Mouse (Mus musculus): ENCODE measurements around the gene Hcn4. TPM values are rescaled to one million over a fixed set of nuclear protein-coding genes. Genes with fewer than 3 reads are reported as not detected.

Hcn4 gene
- polyA plus RNA-seq, 1 experiment = 0.67 TPM

GRCm38 (mm10) chr9:58811171-58811570 is 12.0 kb upstream of the Hcn4 start:
- 67% methylated on average over 3 of the region's 3 CpGs for WGBS
- H3K4me1 ChIP-seq (ENCODE audit: control insufficient read depth, insufficient read depth, low read length) = no peaks in the 10 kb centered on the region; the same call in 1 of the 2 replicates
- DNase-seq = no peak
- H3K4me3 ChIP-seq (replicated peaks; ENCODE audit: extremely low read depth, low read depth, low read length) = no peak overlapping the region
- TF ChIP-seq CTCF (IDR thresholded peaks at IDR 0.05; ENCODE audit: insufficient read depth, low read length) (no peak), POLR2A (IDR thresholded peaks at IDR 0.05; ENCODE audit: borderline replicate concordance, extremely low read depth, low read depth, low read length) (no peak)

- H3K4me1 ChIP-seq (ENCODE audit: control insufficient read depth, insufficient read depth, low read length) = no peaks in the 10 kb centered on the region; the same call in 1 of the 2 replicates
- DNase-seq = no peak
- TF ChIP-seq POLR2A (IDR thresholded peaks at IDR 0.05; ENCODE audit: borderline replicate concordance, extremely low read depth, low read depth, low read length) (no peak), CTCF (IDR thresholded peaks at IDR 0.05; ENCODE audit: insufficient read depth, low read length) (no peak)
- WGBS = 52% methylated on average over 15 of the region's 15 CpGs
- H3K4me3 ChIP-seq (replicated peaks; ENCODE audit: extremely low read depth, low read depth, low read length) = no peak overlapping the region
These were observed 7.5 kb upstream of the Hcn4 start for GRCm38 (mm10) chr9:58815552-58816260.

GRCm38 (mm10) chr9:58816458-58816857 is 6.8 kb upstream of the Hcn4 start:
- no peak overlapping the region for H3K4me3 ChIP-seq (replicated peaks; ENCODE audit: extremely low read depth, low read depth, low read length)
- DNase-seq = no peak
- TF ChIP-seq POLR2A (IDR thresholded peaks at IDR 0.05; ENCODE audit: borderline replicate concordance, extremely low read depth, low read depth, low read length) = no peak
- TF ChIP-seq CTCF (IDR thresholded peaks at IDR 0.05; ENCODE audit: insufficient read depth, low read length) = no peak
- WGBS = 47% methylated on average over 9 of the region's 9 CpGs
- H3K4me1 ChIP-seq (ENCODE audit: control insufficient read depth, insufficient read depth, low read length) = no peaks in the 10 kb centered on the region; the same call in 1 of the 2 replicates

GRCm38 (mm10) chr9:58817676-58818075 is 5.5 kb upstream of the Hcn4 start:
- H3K4me3 ChIP-seq (replicated peaks; ENCODE audit: extremely low read depth, low read depth, low read length) = no peak overlapping the region
- H3K4me1 ChIP-seq (ENCODE audit: control insufficient read depth, insufficient read depth, low read length) = no peaks in the 10 kb centered on the region; the same call in 1 of the 2 replicates
- no peak for DNase-seq
- WGBS = 34% methylated on average over 3 of the region's 3 CpGs
- TF ChIP-seq CTCF (IDR thresholded peaks at IDR 0.05; ENCODE audit: insufficient read depth, low read length) (no peak), POLR2A (IDR thresholded peaks at IDR 0.05; ENCODE audit: borderline replicate concordance, extremely low read depth, low read depth, low read length) (no peak)

DNA sequence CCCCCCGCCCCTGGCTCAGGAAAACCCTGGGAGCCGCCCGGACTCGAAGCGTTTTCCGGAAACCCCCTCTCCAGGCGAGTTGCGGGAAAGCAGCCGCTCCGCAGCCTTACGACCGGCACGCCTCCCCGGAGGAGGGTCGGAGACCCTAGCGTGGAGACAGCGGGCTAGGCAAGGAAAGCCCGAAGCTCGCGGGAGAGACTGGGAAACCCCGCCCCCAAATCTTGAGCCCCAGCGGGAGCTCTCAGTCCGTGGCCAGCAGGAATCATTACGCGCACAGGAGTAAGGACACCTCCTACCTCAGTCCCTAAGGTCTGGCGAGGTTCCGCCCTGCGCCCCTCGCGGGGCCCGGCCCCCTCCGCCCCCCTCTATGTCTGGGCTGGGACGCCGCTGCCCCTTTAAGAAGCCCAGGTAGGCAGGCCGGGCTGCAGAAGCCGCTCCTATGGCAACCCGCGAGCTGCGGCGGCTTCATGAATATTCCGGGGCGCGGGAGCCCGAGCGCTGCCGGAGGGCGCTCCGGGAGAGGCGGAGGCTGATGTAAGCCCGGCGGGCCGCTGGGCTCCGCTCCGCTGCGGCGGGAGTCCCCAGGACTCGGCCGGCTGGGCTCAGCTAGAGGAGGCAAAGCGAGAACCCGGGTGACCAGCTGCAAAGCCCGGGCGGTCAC is 651 bp upstream of the Hcn4 start:
- WGBS = under 1% methylated on average over 62 of the region's 62 CpGs
- TF ChIP-seq CTCF (IDR thresholded peaks at IDR 0.05; ENCODE audit: insufficient read depth, low read length) (no peak), POLR2A (IDR thresholded peaks at IDR 0.05; ENCODE audit: borderline replicate concordance, extremely low read depth, low read depth, low read length) (no peak)
- DNase-seq = peak; percentile 21
- Histone ChIP-seq H3K4me1 (ENCODE audit: control insufficient read depth, insufficient read depth, low read length) (no peaks in the 10 kb centered on the region), H3K4me3 (replicated peaks; ENCODE audit: extremely low read depth, low read depth, low read length) (peak overlapping the region; percentile 37)

DNA sequence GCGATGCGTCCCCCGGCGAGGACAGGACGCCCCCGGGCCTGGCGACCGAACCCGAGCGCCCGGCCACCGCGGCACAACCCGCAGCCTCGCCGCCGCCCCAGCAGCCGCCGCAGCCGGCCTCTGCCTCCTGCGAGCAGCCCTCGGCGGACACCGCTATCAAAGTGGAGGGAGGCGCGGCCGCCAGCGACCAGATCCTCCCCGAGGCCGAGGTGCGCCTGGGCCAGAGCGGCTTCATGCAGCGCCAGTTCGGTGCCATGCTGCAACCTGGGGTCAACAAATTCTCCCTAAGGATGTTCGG is 655 bp downstream of the Hcn4 start:
- TF ChIP-seq CTCF (IDR thresholded peaks at IDR 0.05; ENCODE audit: insufficient read depth, low read length) (no peak), POLR2A (IDR thresholded peaks at IDR 0.05; ENCODE audit: borderline replicate concordance, extremely low read depth, low read depth, low read length) (no peak)
- Histone ChIP-seq H3K4me1 (ENCODE audit: control insufficient read depth, insufficient read depth, low read length) (no peaks in the 10 kb centered on the region), H3K4me3 (replicated peaks; ENCODE audit: extremely low read depth, low read depth, low read length) (no peak overlapping the region)
- WGBS = 5% methylated on average over 21 of the region's 35 CpGs
- DNase-seq = no peak

DNA sequence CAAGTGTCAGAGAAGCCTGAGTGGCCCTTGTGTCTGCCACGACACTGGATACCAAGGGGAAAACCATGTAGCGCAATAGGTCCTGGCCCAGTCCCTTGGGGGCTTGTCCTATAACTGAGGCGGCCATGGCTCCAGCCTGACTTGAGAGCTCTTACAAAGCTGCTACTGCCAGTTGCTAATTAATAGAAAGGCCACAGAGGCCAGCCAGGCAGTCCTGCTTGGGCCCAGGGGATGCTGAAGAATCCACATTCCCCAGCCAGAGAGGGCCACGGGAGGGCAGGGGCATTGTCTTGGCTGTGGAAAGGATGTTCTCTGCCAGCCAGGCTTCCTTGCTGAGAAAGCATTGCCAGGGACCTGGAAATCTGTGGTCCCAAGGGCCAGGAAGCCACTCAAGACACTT is 6.4 kb downstream of the Hcn4 start:
- TF ChIP-seq CTCF (IDR thresholded peaks at IDR 0.05; ENCODE audit: insufficient read depth, low read length) = no peak
- WGBS = 75% methylated on average over 4 of the region's 4 CpGs
- no peak for DNase-seq
- Histone ChIP-seq H3K4me3 (replicated peaks; ENCODE audit: extremely low read depth, low read depth, low read length) (no peak overlapping the region), H3K4me1 (ENCODE audit: control insufficient read depth, insufficient read depth, low read length) (no peaks in the 10 kb centered on the region)

DNA sequence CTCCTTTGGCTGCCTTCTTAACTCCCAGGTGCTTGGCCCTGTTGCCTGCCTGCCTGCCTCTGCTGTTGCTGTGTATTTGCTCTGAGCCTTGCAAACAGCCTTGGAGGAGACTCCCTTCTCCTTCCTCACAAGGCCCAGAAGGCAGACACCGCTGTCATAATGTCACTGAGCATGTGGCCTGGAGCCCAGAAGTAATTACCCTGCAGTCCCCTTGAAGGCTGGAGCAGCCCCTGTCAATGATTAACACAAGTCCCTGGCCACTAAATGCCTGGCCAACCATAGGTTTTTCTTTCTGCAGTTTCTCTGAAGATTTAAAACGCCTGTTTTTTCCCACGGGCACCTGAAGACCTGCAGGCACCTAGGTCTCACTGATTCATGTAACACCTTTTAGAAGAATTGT is 9.7 kb downstream of the Hcn4 start:
- TF ChIP-seq POLR2A (IDR thresholded peaks at IDR 0.05; ENCODE audit: borderline replicate concordance, extremely low read depth, low read depth, low read length) = no peak
- no peak for TF ChIP-seq CTCF (IDR thresholded peaks at IDR 0.05; ENCODE audit: insufficient read depth, low read length)
- no peak for DNase-seq
- no peak overlapping the region for H3K4me3 ChIP-seq (replicated peaks; ENCODE audit: extremely low read depth, low read depth, low read length)
- WGBS = 56% methylated on average over 3 of the region's 3 CpGs
- no peaks in the 10 kb centered on the region for H3K4me1 ChIP-seq (ENCODE audit: control insufficient read depth, insufficient read depth, low read length)

GRCm38 (mm10) chr9:58837174-58837573 is 14.0 kb downstream of the Hcn4 start:
- no peaks in the 10 kb centered on the region for H3K4me1 ChIP-seq (ENCODE audit: control insufficient read depth, insufficient read depth, low read length)
- H3K4me3 ChIP-seq (replicated peaks; ENCODE audit: extremely low read depth, low read depth, low read length) = no peak overlapping the region
- TF ChIP-seq CTCF (IDR thresholded peaks at IDR 0.05; ENCODE audit: insufficient read depth, low read length) (no peak), POLR2A (IDR thresholded peaks at IDR 0.05; ENCODE audit: borderline replicate concordance, extremely low read depth, low read depth, low read length) (no peak)
- WGBS = 56% methylated on average over 5 of the region's 5 CpGs
- DNase-seq = no peak

DNA sequence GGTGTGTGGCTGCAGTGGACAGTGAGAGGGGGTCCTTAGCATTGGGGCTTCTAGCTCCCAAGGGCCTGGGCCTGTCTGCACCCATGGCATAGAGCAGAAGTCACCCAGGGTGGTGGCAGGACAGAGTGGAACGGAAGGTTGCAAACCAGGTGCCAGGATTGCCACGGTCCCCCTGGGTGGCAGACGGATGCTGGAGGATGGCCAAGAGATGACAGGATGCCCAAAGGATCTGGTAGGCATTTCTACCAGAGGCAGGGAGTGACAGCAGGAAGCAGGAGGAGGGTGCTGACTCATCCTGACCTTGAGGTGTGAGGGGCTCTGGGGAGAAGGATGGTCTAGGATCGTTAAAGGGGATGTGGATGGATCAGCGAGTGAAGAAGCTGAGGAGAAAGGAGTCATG is 15.3 kb downstream of the Hcn4 start:
- TF ChIP-seq CTCF (IDR thresholded peaks at IDR 0.05; ENCODE audit: insufficient read depth, low read length) = no peak
- no peak for TF ChIP-seq POLR2A (IDR thresholded peaks at IDR 0.05; ENCODE audit: borderline replicate concordance, extremely low read depth, low read depth, low read length)
- 54% methylated on average over 5 of the region's 5 CpGs for WGBS

More for the DNA sequence above, 15.3 kb downstream of the Hcn4 start:
- Histone ChIP-seq H3K4me1 (ENCODE audit: control insufficient read depth, insufficient read depth, low read length) (no peaks in the 10 kb centered on the region), H3K4me3 (replicated peaks; ENCODE audit: extremely low read depth, low read depth, low read length) (no peak overlapping the region)
- no peak for DNase-seq
